Mouse (Mus musculus) heart, postnatal 0 days (tissue): ENCODE measurements at regions not wholly inside any gene's neighbourhood (a gene's known extent, or its start where the extent isn't known, plus 50 kb on each side); places are given as distances from the start of the nearest gene placed in this dataset.

Source experiments
- CTCF ChIP-seq: IDR thresholded peaks from 2 replicates; pipeline ENCODE4 v1.5.1; 2016; ENCODE audit warnings: antibody characterized with exemption, control low read depth, low read depth
- EP300 ChIP-seq: IDR thresholded peaks from 2 replicates; pipeline ENCODE4 v1.6.1; 2016; ENCODE audit warnings: antibody characterized with exemption, low read depth

DNA sequence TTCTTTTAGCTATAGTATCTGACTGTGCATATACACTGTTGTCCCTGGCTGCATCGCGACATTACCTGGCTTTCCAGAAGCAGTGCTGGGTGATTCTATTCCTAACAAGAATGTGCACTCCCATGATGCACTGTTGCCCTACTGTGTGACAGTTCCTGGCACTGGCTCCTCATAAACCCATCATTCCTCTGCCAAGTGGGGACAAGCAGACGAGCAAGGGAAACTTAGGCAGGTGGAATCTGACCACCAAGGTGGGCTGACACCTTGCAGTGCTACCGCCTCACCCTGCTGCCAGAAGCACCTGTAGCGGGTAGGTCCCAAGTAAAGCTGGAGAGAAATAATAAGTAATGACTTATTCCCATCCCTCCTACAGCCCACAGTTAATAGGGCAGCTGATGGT, 167.5 kb upstream of the Camk1g start:
- no peak for TF ChIP-seq CTCF
- TF ChIP-seq EP300, result no peak
